Mouse (Mus musculus): Measurements from ENCODE around the gene Rnf121.

- TF ChIP-seq CTCF (IDR thresholded peaks at IDR 0.05; ENCODE audit: control insufficient read depth, insufficient read depth, insufficient read length) (no peak), CEBPB (IDR thresholded peaks at IDR 0.05; ENCODE audit: low read depth) (no peak), USF1 (IDR thresholded peaks at IDR 0.05; ENCODE audit: low read depth) (no peak), MYOG (IDR thresholded peaks at IDR 0.05; ENCODE audit: control insufficient read depth, extremely low read depth, insufficient read length) (no peak), MYOD1 (IDR thresholded peaks at IDR 0.05; ENCODE audit: control insufficient read depth, insufficient read length, low read depth) (no peak), FOSL1 (IDR thresholded peaks at IDR 0.05; ENCODE audit: insufficient read depth, low read length, poor library complexity, severe bottlenecking) (no peak)
Measured at GRCm38 (mm10) chr7:102014995-102015394, 50.3 kb downstream of the Rnf121 start.
